Mouse (Mus musculus) c-Kit-positive CD71-positive TER-119-positive erythroid progenitor cells, embryonic 14.5 days (primary cell): Measurements from ENCODE around the gene Rara.

Experiments used
- DNase-seq: peaks from one replicate; pipeline ENCODE4 v3.0.0-alpha.2; 2013; ENCODE audit warnings: low spot score

Gene Rara

GRCm38 (mm10) chr11:98953835-98954320 lies 26.3 kb downstream of the Rara start:
- DNase-seq = no peak

GRCm38 (mm10) chr11:98954373-98954772 lies 26.8 kb downstream of the Rara start:
- DNase-seq = no peak

GRCm38 (mm10) chr11:98954801-98955706 lies 27.4 kb downstream of the Rara start:
- DNase-seq = no peak

- DNase-seq = no peak
Observed at GRCm38 (mm10) chr11:98955707-98956235, 28.2 kb downstream of the Rara start.

DNA sequence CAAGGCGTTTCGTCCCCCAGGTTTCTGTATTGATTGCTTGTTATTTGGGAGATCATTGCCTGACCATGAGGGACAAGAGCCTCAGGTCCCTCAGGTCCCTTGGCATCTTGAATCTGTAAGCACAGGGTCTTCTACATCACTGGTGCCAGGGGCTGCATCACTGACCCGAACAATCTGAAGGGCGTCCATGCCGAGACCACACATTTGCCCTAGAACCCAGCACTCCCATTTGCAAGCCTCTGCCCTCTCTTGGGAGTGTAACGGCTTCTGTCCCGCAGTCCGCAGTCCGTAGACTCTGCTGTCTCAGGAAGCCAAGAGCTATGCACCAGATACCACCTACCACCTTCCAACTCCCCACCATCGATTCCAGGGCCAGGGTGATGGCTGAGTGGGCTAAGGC lies 28.7 kb downstream of the Rara start:
- no peak for DNase-seq

GRCm38 (mm10) chr11:98959437-98960312 lies 32.1 kb downstream of the Rara start:
- DNase-seq = peak; percentile 80

- DNase-seq = no peak
Observed at GRCm38 (mm10) chr11:98960313-98960906, 32.8 kb downstream of the Rara start.

- DNase-seq = no peak
Observed at GRCm38 (mm10) chr11:98961051-98961592, 33.5 kb downstream of the Rara start.

GRCm38 (mm10) chr11:98961766-98962165 lies 34.1 kb downstream of the Rara start:
- no peak for DNase-seq

DNA sequence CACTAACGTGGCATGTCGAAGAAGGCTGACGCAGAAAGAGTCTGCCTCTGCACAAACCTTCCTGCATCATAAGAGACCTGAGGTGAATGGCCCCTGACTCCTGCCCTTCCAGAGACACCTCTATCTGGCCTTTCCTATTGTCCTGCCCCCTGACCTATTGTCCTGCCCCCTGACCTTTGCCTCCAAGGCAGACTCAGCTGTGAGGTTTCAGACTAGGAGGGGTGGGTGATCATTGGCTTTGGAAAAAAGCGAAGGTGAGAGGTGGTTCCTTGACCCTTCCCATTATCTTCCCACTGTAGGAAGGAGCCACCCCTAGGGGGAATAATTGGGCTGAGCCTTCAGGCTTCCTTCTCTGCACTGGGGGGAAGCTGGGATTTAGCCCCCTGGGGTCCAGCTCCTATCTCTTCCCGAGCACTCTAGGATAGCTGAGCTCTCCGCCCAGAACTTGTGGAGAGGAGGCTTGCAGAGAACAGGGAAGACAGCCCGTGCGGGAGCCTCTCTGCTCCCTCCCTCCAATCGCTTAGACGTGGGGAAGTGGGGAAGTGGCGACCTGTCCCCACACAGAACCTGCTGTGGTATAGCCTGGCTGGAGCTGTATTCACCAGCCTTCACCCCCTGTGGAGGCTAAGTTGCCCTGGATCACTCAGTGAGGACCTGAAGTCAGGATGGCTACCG lies 34.9 kb downstream of the Rara start:
- no peak for DNase-seq

DNA sequence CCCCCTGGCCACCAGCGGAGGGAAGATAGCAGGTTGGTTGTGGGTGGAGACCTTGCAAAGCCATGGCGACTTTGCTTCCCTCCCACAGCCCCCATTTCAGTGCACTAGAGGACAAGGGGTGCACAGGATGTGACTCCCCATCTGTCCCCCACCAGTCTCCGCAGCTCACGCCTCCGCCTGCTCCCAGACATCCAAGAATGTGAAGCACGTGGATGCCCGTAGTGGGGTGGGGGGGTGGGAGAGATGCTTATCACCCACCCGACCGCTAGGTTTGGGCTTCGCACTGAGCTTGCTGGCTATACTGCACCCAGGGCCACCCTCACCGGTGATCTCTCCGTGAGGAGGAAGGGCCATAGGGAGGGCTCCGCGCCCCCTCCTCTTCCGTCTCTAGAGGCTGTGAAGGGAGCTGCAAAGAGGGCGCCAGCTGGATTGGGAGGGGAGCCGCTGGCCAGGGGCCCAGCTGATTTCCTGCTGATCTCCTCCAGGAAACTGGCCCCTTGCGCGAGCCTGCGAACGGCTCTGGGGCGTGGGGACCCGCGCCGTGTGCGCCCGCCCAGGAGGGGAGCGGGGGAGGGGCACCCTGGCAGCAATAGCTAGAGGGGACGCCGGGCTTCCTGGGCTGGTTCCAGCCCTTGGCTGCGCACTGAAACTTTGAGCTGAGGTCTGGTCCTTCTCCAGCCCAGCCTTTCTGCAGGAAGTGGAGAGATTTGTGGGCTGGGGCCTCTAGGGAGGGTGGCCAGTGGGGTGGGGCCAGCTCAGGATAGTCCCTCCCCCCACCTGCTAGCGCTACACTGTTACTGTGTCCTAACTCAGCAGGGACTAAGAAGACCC lies 35.8 kb downstream of the Rara start:
- no peak for DNase-seq

GRCm38 (mm10) chr11:98964201-98964615 lies 36.6 kb downstream of the Rara start:
- no peak for DNase-seq

- no peak for DNase-seq
Observed at GRCm38 (mm10) chr11:98964616-98965415, 37.2 kb downstream of the Rara start.

DNA sequence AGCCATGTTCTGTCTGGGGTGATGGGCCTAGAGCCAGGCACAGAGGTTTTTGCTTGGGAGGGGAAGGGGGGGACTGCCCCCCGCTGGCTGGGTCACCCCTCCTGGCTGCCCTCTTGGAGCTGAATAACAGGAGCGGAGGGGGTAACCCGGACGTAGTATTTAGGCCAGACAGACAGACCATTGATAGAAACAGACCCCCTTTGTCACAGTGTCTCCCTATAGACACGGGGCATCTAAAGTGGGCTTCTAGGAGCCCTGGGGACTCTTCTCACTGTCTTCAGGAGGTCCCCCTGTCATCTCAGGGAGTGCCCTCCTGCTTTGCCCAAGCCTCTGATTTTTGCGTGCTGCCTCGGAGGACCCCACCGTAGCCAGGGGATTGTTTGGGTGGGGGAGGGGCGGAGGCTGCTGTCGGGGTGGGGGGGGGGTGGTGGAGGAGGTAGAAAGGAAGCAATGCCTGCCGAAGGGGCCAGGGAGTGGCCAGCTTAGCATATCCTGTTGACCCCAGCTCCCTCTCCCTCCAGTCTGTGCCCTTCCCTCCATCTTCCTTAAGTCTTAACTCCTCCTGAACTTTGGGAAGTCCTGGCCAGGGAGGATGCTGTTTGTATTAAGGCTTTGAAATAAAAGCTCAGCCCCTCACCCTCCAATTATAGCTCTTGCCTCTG lies 37.9 kb downstream of the Rara start:
- DNase-seq = no peak

DNA sequence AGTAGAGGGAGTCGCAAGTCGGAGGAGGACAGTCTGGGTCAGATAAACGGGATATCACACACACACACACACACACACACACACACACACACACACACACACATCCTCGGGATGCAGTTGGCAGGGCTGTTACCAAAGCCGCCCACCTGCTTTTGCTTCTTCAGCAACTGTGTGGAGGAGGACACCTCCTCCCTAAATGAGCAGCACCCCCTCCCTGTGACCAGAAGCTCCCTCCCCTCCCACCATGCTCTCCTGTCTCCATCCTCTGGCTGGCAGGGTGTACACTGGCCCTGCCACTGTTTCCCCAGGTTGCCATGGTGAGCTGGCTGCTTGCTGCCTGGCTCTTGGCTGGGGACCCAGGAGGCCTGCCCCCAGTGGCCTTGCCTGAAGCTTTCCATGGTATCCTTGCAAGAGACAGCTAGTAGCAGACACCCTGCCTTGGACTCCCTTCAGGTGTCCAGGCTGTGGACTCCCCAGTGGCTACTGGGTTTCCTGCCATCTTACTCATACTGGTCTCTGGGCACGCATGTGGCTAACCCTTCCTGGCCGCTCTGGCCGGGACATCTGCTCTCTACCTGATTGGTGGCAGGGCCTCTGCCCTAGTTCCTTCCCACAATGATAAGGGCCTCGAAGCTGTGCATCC lies 39.0 kb downstream of the Rara start:
- no peak for DNase-seq

DNA sequence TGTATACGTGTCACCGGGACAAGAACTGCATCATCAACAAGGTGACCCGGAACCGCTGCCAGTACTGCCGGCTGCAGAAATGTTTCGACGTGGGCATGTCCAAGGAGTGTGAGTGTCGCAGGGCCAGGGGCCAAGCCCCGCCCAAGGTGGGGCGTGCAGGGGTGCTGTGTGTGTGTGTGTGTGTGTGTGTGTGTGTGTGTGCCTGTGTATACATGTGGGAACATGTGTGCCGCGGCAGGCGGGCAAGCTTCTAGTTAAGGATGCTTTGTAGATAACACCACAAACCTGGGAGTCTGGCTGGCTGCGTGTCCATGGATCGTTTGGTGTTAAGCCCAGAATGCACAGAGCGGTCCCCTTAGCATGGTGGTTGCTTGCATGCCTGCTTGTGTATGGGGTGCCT lies 40.5 kb downstream of the Rara start:
- no peak for DNase-seq

GRCm38 (mm10) chr11:98968716-98969495 lies 41.3 kb downstream of the Rara start:
- DNase-seq = no peak
